Comparison of ENCODE assay signal across 8 mouse cellular contexts in the genomic region with DNA sequence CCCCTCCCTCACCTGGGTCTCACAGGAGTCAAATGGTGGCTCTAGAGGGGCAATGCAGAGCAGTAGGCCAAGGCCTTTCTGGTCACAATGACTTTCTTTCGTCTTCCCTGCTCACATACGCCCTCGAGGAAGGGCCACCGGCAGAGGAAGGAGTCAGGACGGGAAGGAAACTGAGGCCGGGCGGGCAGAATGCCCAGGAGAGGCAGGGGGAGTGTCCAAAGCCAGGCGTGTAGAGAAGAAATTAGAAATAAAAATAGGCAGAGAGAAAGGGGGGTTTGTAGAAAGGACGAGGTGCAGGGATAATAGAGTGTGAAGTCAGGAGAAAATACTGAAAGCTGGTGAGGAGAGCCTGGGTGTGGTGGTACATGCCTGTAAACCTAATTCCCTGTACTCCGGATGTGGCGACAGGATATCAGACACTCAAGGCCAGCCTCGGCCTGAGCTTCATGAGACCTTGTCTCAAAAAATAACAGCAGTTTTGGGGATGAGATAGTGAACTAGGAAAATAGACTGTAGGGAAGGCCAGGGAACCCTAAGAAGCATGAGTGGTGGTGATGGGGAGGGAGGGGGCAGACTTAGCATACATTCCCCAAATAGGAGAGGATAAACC. TPM values are rescaled to one million over a fixed set of nuclear protein-coding genes. Genes with fewer than 3 reads are reported as not detected.
A peak's percentile ranks its signal among the peaks of the same experiment; 100 is the strongest.
DNase-seq lines count a peak whose midpoint lies in the region; ATAC-seq and TF ChIP-seq lines count a peak whose summit lies in the region.

No protein-coding gene starts in this region.

- no peak for ATAC-seq in heart, embryonic 12.5 days (ENCODE audit: insufficient number of reproducible peaks, low FRiP score)
- no peak for ATAC-seq in limb, embryonic 11.5 days (ENCODE audit: insufficient number of reproducible peaks, low FRiP score, low TSS enrichment, low read depth)
- no peak for ATAC-seq in neural tube, embryonic 12.5 days (ENCODE audit: low FRiP score, low read depth)
- no peak for ATAC-seq in megakaryocyte-erythroid progenitor cell, adult 5-6 weeks (replicated peaks; ENCODE audit: low FRiP score, low TSS enrichment, poor library complexity, severe bottlenecking)

- no peaks in the 10 kb centered on the region for H3K27me3 ChIP-seq in testis, adult 2 months (ENCODE audit: control insufficient read depth, insufficient read depth, low read length)
- H3K27me3 ChIP-seq in heart, embryonic 12.5 days (replicated peaks), result no peaks in the 10 kb centered on the region
- no peaks in the 10 kb centered on the region for H3K27me3 ChIP-seq in limb, embryonic 11.5 days (ENCODE audit: control insufficient read depth, insufficient read depth, low read length)
- H3K27me3 ChIP-seq in neural tube, embryonic 12.5 days (replicated peaks), result peaks cover 5% of the 10 kb centered on the region; the same call in 1 of the 2 replicates

- H3K4me3 ChIP-seq in testis, adult 2 months (ENCODE audit: control insufficient read depth, low read depth, low read length), result peak overlapping the region; percentile 45
- H3K4me3 ChIP-seq in heart, embryonic 12.5 days, result peak overlapping the region; percentile 52
- peak overlapping the region; percentile 61 for H3K4me3 ChIP-seq in limb, embryonic 11.5 days (ENCODE audit: low read depth, low read length)
- H3K4me3 ChIP-seq in neural tube, embryonic 12.5 days, result peak overlapping the region; percentile 64

- H3K36me3 ChIP-seq in testis, adult 2 months (ENCODE audit: control insufficient read depth, insufficient read depth, low read length), result no peaks in the 10 kb centered on the region
- H3K36me3 ChIP-seq in heart, embryonic 12.5 days, result no peaks in the 10 kb centered on the region
- no peaks in the 10 kb centered on the region for H3K36me3 ChIP-seq in limb, embryonic 11.5 days (ENCODE audit: control insufficient read depth, insufficient read depth, low read length)
- no peaks in the 10 kb centered on the region for H3K36me3 ChIP-seq in neural tube, embryonic 12.5 days

- H3K9ac ChIP-seq in heart, embryonic 12.5 days, result peak overlapping the region; percentile 68
- peak overlapping the region; percentile 68; the same call in 1 of the 2 replicates for H3K9ac ChIP-seq in limb, embryonic 11.5 days (ENCODE audit: low read length)
- peak overlapping the region; percentile 69; the same call in 1 of the 2 replicates for H3K9ac ChIP-seq in neural tube, embryonic 12.5 days

- TF ChIP-seq POLR2A in testis, adult 2 months (IDR thresholded peaks at IDR 0.05; ENCODE audit: control insufficient read depth, low read depth, low read length), result no peak

- no peak for DNase-seq in testis, postnatal 14 days (ENCODE audit: low spot score)
- no peak for DNase-seq in limb, embryonic 11.5 days (ENCODE audit: low spot score)
- DNase-seq in spleen, postnatal 4 days (ENCODE audit: low spot score in 2 of 2), result no peak
- DNase-seq in testis, postnatal 10 days (ENCODE audit: low spot score), result no peak

- 46% methylated on average over 12 of the region's 12 CpGs for WGBS in heart, embryonic 12.5 days
- WGBS in limb, embryonic 11.5 days, result 57% methylated on average over 12 of the region's 12 CpGs
- WGBS in neural tube, embryonic 12.5 days, result 54% methylated on average over 12 of the region's 12 CpGs

- no peaks in the 10 kb centered on the region for H3K9me3 ChIP-seq in heart, embryonic 12.5 days (replicated peaks)
- no peaks in the 10 kb centered on the region for H3K9me3 ChIP-seq in limb, embryonic 11.5 days (ENCODE audit: control insufficient read depth, low read length)
- H3K9me3 ChIP-seq in neural tube, embryonic 12.5 days, result no peaks in the 10 kb centered on the region

- no peak overlapping the region for H3K27ac ChIP-seq in testis, adult 2 months (ENCODE audit: control insufficient read depth, insufficient read depth, low read depth, low read length)
- peak overlapping the region; percentile 84 for H3K27ac ChIP-seq in heart, embryonic 12.5 days (ENCODE audit: poor library complexity, severe bottlenecking)
- peak overlapping the region; percentile 4; the same call in 1 of the 2 replicates for H3K27ac ChIP-seq in limb, embryonic 11.5 days (replicated peaks; ENCODE audit: low read depth, low read length)
- no peak overlapping the region for H3K27ac ChIP-seq in neural tube, embryonic 12.5 days

- peak overlapping the region; percentile 82 for H3K4me2 ChIP-seq in heart, embryonic 12.5 days
- peak overlapping the region; percentile 98 for H3K4me2 ChIP-seq in limb, embryonic 11.5 days (ENCODE audit: low read depth, severe bottlenecking)
- H3K4me2 ChIP-seq in neural tube, embryonic 12.5 days (replicated peaks), result peak overlapping the region; percentile 99

- TF ChIP-seq CTCF in testis, adult 2 months (IDR thresholded peaks at IDR 0.05; ENCODE audit: control insufficient read depth, insufficient read depth, insufficient replicate concordance, low read depth, low read length), result no peak

- peaks cover 24% of the 10 kb centered on the region for H3K4me1 ChIP-seq in testis, adult 2 months (ENCODE audit: control insufficient read depth, insufficient read depth, low read length)
- peaks cover 30% of the 10 kb centered on the region for H3K4me1 ChIP-seq in heart, embryonic 12.5 days (replicated peaks)
- peaks cover 17% of the 10 kb centered on the region for H3K4me1 ChIP-seq in limb, embryonic 11.5 days (ENCODE audit: control insufficient read depth, insufficient read depth, low read length)
- peaks cover 26% of the 10 kb centered on the region for H3K4me1 ChIP-seq in neural tube, embryonic 12.5 days

RNA-seq across cellular contexts. Expression of a gene that starts 2.0 kb away (rescaled TPM):
- 3.8 and 4.8 TPM in 2 replicates for polyA plus RNA-seq in testis, adult 2 months (2012; rRNA removed)
- polyA plus RNA-seq in heart, embryonic 12.5 days (2016; fragmentation: Nextera tagmentation; extraction: Ambion mirVana), result 34.8 and 36.9 TPM in 2 replicates
- 41.6 and 44.1 TPM in 2 replicates for polyA plus RNA-seq in limb, embryonic 11.5 days (2014; fragmentation: Nextera tagmentation; extraction: Ambion mirVana)
- 58.9 and 61.6 TPM in 2 replicates for polyA plus RNA-seq in neural tube, embryonic 12.5 days (2016; fragmentation: Nextera tagmentation; extraction: Ambion mirVana)
- 3.7 and 5.3 TPM in 2 replicates for total RNA-seq in megakaryocyte-erythroid progenitor cell, adult 5-6 weeks (2014; fragmentation: Nextera tagmentation)
- 1.6 and 14.1 TPM in 2 replicates for total RNA-seq in megakaryocyte-erythroid progenitor cell, adult 5-6 weeks (2017)

RNA-seq across cellular contexts. Expression of a gene that starts 34.6 kb away (rescaled TPM):
- polyA plus RNA-seq in testis, adult 2 months (2012; rRNA removed), result 22.0 and 28.5 TPM in 2 replicates
- polyA plus RNA-seq in heart, embryonic 12.5 days (2016; fragmentation: Nextera tagmentation; extraction: Ambion mirVana), result 151 and 160 TPM in 2 replicates
- 209 and 223 TPM in 2 replicates for polyA plus RNA-seq in limb, embryonic 11.5 days (2014; fragmentation: Nextera tagmentation; extraction: Ambion mirVana)
- 169 and 182 TPM in 2 replicates for polyA plus RNA-seq in neural tube, embryonic 12.5 days (2016; fragmentation: Nextera tagmentation; extraction: Ambion mirVana)
- 111 and 119 TPM in 2 replicates for total RNA-seq in megakaryocyte-erythroid progenitor cell, adult 5-6 weeks (2014; fragmentation: Nextera tagmentation)
- 177 and 182 TPM in 2 replicates for total RNA-seq in megakaryocyte-erythroid progenitor cell, adult 5-6 weeks (2017)

RNA-seq across cellular contexts. Expression of a gene that starts 34.7 kb away (rescaled TPM):
- polyA plus RNA-seq in testis, adult 2 months (2012; rRNA removed), result 199 and 203 TPM in 2 replicates
- 63.1 and 71.9 TPM in 2 replicates for polyA plus RNA-seq in heart, embryonic 12.5 days (2016; fragmentation: Nextera tagmentation; extraction: Ambion mirVana)
- polyA plus RNA-seq in limb, embryonic 11.5 days (2014; fragmentation: Nextera tagmentation; extraction: Ambion mirVana), result 134 and 152 TPM in 2 replicates
- polyA plus RNA-seq in neural tube, embryonic 12.5 days (2016; fragmentation: Nextera tagmentation; extraction: Ambion mirVana), result 150 and 155 TPM in 2 replicates
- 27.7 and 31.3 TPM in 2 replicates for total RNA-seq in megakaryocyte-erythroid progenitor cell, adult 5-6 weeks (2014; fragmentation: Nextera tagmentation)
- total RNA-seq in megakaryocyte-erythroid progenitor cell, adult 5-6 weeks (2017), result 24.1 and 28.7 TPM in 2 replicates

RNA-seq across cellular contexts. Expression of a gene that starts 60.0 kb away (rescaled TPM):
- polyA plus RNA-seq in testis, adult 2 months (2012; rRNA removed), result 0.47 TPM in 1 of 2 replicates, not detected in the other
- not detected in 2 replicates for polyA plus RNA-seq in heart, embryonic 12.5 days (2016; fragmentation: Nextera tagmentation; extraction: Ambion mirVana)
- polyA plus RNA-seq in limb, embryonic 11.5 days (2014; fragmentation: Nextera tagmentation; extraction: Ambion mirVana), result not detected in 2 replicates
- not detected in 2 replicates for polyA plus RNA-seq in neural tube, embryonic 12.5 days (2016; fragmentation: Nextera tagmentation; extraction: Ambion mirVana)
- not detected in 2 replicates for total RNA-seq in megakaryocyte-erythroid progenitor cell, adult 5-6 weeks (2014; fragmentation: Nextera tagmentation)
- total RNA-seq in megakaryocyte-erythroid progenitor cell, adult 5-6 weeks (2017), result not detected in 2 replicates

Comparison
In these comparisons a context has a peak if more than half of its experiments do, and no peak if none do; other contexts are left out.
1. H3K27ac ChIP-seq: peak in heart, embryonic 12.5 days (single experiment) and limb, embryonic 11.5 days (single experiment); none in testis, adult 2 months (single experiment) and neural tube, embryonic 12.5 days (single experiment).
2. Peak in every context shown above with its lines, with median percentiles within 50 percentile points of each other: H3K4me3 ChIP-seq, H3K4me2 ChIP-seq and H3K9ac ChIP-seq.